In the genomic region with DNA sequence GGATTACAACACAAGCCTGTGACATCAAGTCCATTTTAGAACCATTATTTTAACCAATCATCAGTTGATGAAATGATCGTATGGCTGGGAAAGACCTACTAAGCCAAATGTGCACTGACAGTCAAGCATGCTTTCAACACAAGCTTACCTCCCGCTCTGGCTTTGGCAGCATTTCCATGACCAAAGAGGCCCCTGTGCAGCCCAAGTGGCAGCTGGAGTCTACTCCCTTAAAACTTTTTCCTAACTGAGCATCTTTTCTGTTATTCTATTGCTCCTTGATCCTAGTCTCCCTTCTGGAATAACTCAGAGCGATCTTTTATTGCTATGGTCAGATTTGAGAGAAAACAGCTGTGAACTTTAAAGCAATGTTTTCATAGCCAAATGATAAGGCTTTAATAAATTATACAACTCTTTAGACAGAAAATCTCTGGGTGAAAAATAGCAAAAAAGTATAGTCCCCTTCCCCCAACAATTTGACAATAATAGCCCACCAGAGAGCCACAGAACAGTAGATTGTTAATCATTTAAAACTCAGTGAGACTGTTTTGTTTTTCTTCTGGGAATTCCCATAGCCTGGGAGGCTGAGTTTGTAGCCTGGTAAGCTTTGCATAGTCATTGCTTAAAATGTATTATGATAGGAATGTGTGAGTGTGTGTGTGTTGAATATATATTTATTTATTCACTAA, we compare ENCODE assay signal across 20 mouse cellular contexts.
DNase-seq lines count a peak whose midpoint lies in the region; ATAC-seq lines count a peak whose summit lies in the region.
"Had no signal": no experiment of that assay in that cellular context is flagged by ENCODE, and none has a peak within 500 bp of the region (broad histone marks: within the 10 kb centered on the region; RNA-seq: fewer than 3 reads in every experiment).

No protein-coding gene starts in this region.

- H3K27me3 ChIP-seq in lung, embryonic 16.5 days (ENCODE audit: control insufficient read depth, insufficient read depth, low read depth, low read length) = no peaks in the 10 kb centered on the region
- H3K27me3 ChIP-seq in intestine, embryonic 16.5 days (replicated peaks; ENCODE audit: control insufficient read depth, insufficient read depth, low read length) = no peaks in the 10 kb centered on the region
- H3K27me3 ChIP-seq: hindbrain, embryonic 13.5 days; neural tube, embryonic 15.5 days had no signal

- no peak overlapping the region for H3K4me2 ChIP-seq in lung, embryonic 16.5 days (ENCODE audit: low read depth, low read length)
- H3K4me2 ChIP-seq in intestine, embryonic 16.5 days (ENCODE audit: low read depth, low read length) = no peak overlapping the region
- H3K4me2 ChIP-seq: hindbrain, embryonic 13.5 days; neural tube, embryonic 15.5 days had no signal

- intact Hi-C loops in heart, postnatal 25 days (cut with DNase I) = no loop called here

- H3K9me3 ChIP-seq in lung, embryonic 16.5 days (ENCODE audit: control insufficient read depth, low read length) = no peaks in the 10 kb centered on the region
- H3K9me3 ChIP-seq in intestine, embryonic 16.5 days (ENCODE audit: control insufficient read depth, low read length) = no peaks in the 10 kb centered on the region
- H3K9me3 ChIP-seq: hindbrain, embryonic 13.5 days; neural tube, embryonic 15.5 days had no signal

- no peak overlapping the region for H3K9ac ChIP-seq in lung, embryonic 16.5 days (ENCODE audit: low read length)
- H3K9ac ChIP-seq in intestine, embryonic 16.5 days (ENCODE audit: low read depth, low read length) = no peak overlapping the region
- H3K9ac ChIP-seq: hindbrain, embryonic 13.5 days; liver, postnatal 0 days; neural tube, embryonic 15.5 days had no signal

- no peak overlapping the region for H3K4me3 ChIP-seq in lung, embryonic 16.5 days (ENCODE audit: low read length)
- no peak overlapping the region for H3K4me3 ChIP-seq in intestine, embryonic 16.5 days (ENCODE audit: low read length)
- H3K4me3 ChIP-seq: erythroblast, embryonic 14.5 days; hindbrain, embryonic 13.5 days; layer of hippocampus, adult 2 months; neural tube, embryonic 15.5 days had no signal

- H3K27ac ChIP-seq in lung, embryonic 16.5 days (ENCODE audit: low read length) = no peak overlapping the region
- H3K27ac ChIP-seq in intestine, embryonic 16.5 days (ENCODE audit: low read length) = no peak overlapping the region
- H3K27ac ChIP-seq: hindbrain, embryonic 13.5 days; layer of hippocampus, adult 2 months; neural tube, embryonic 15.5 days had no signal

- peak; percentile 14 to 17 for DNase-seq in heart, adult 9 months (ENCODE audit: low spot score in 2 of 2)
- DNase-seq in heart, postnatal 25 days (ENCODE audit: low spot score) = no peak
- no peak for DNase-seq in lung, postnatal 25 days (ENCODE audit: low spot score)
- DNase-seq in kidney, postnatal 4 days = peak; percentile 59 to 75
- no peak for DNase-seq in embryo, embryonic 9.5 days (ENCODE audit: extremely low spot score)
- no peak for DNase-seq in spleen, postnatal 36 days (ENCODE audit: low spot score in 2 of 2)
- DNase-seq: B cell, adult 2 months; cerebellum, adult 9-10 months; liver, postnatal 0 days; lung, postnatal 4 days; right cerebral cortex, postnatal 25 days had no signal

- no peaks in the 10 kb centered on the region for H3K36me3 ChIP-seq in lung, embryonic 16.5 days (ENCODE audit: control insufficient read depth, insufficient read depth, low read length)
- H3K36me3 ChIP-seq in intestine, embryonic 16.5 days (ENCODE audit: control insufficient read depth, insufficient read depth, low read length) = no peaks in the 10 kb centered on the region

- H3K4me1 ChIP-seq in lung, embryonic 16.5 days (replicated peaks; ENCODE audit: control insufficient read depth, insufficient read depth, low read length) = no peaks in the 10 kb centered on the region
- H3K4me1 ChIP-seq in intestine, embryonic 16.5 days (ENCODE audit: control insufficient read depth, insufficient read depth, low read length) = no peaks in the 10 kb centered on the region
- H3K4me1 ChIP-seq: hindbrain, embryonic 13.5 days; neural tube, embryonic 15.5 days had no signal

- 50% methylated on average over 3 of the region's 3 CpGs for WGBS in lung, embryonic 16.5 days
- 71% methylated on average over 3 of the region's 3 CpGs for WGBS in intestine, embryonic 16.5 days

- 0 out of 2 replicates have a peak, but pooled peaks have one; percentile 28 for ATAC-seq in lung, embryonic 16.5 days (ENCODE audit: low read depth)
- peak; percentile 48 for ATAC-seq in intestine, embryonic 16.5 days
- ATAC-seq: forebrain, embryonic 14.5 days; inflammation-experienced regulatory T-cells, adult 6 months; liver, postnatal 0 days; midbrain, embryonic 16.5 days had no signal

Comparison
In these comparisons a context has a peak if more than half of its experiments do, and no peak if none do; other contexts are left out.
1. DNase-seq: peak in heart, adult 9 months (2 of 2) and kidney, postnatal 4 days (2 of 2); none in heart, postnatal 25 days (single experiment), lung, postnatal 25 days (single experiment), embryo, embryonic 9.5 days (single experiment) and spleen, postnatal 36 days (0 of 2).